Mouse (Mus musculus): Measurements from ENCODE around the gene Rps25.
A peak's percentile ranks its signal among the peaks of the same experiment; 100 is the strongest.
"Not testable (repeated sequence)": the region's sequence is repeated elsewhere in the genome, so short reads cannot be mapped to it uniquely, and the experiment has no call there.

Gene Rps25

GRCm38 (mm10) chr9:44405011-44405410 is 1.9 kb upstream of the Rps25 start:
- no peak for DNase-seq (ENCODE audit: low spot score)

- DNase-seq (ENCODE audit: low spot score): no peak
Observed at GRCm38 (mm10) chr9:44407752-44408097, 786 bp downstream of the Rps25 start.

- not testable (repeated sequence) for DNase-seq (ENCODE audit: low spot score)
Observed at GRCm38 (mm10) chr9:44408693-44409092, 1.8 kb downstream of the Rps25 start.

GRCm38 (mm10) chr9:44410647-44411336 is 3.9 kb downstream of the Rps25 start:
- no peak for DNase-seq (ENCODE audit: low spot score)

- DNase-seq (ENCODE audit: low spot score): no peak
Observed at GRCm38 (mm10) chr9:44411601-44412130, 4.7 kb downstream of the Rps25 start.

GRCm38 (mm10) chr9:44412306-44412705 is 5.4 kb downstream of the Rps25 start:
- DNase-seq (ENCODE audit: low spot score): no peak

- no peak for DNase-seq (ENCODE audit: low spot score)
Observed at GRCm38 (mm10) chr9:44412781-44413180, 5.8 kb downstream of the Rps25 start.

GRCm38 (mm10) chr9:44417156-44417891 is 10.4 kb downstream of the Rps25 start:
- no peak for DNase-seq (ENCODE audit: low spot score)

GRCm38 (mm10) chr9:44417892-44418363 is 11.0 kb downstream of the Rps25 start:
- peak; percentile 86 for DNase-seq (ENCODE audit: low spot score)

- DNase-seq (ENCODE audit: low spot score): no peak
Observed at GRCm38 (mm10) chr9:44418519-44419385, 11.8 kb downstream of the Rps25 start, which contains the start of gene Ccdc84. Ccdc84 (minus strand) TSS chr9:44418569.

- not testable (repeated sequence) for DNase-seq (ENCODE audit: low spot score)
Observed at GRCm38 (mm10) chr9:44419730-44420129, 12.8 kb downstream of the Rps25 start.

- no peak for DNase-seq (ENCODE audit: low spot score)
Observed at GRCm38 (mm10) chr9:44420280-44420898, 13.4 kb downstream of the Rps25 start.

- no peak for DNase-seq (ENCODE audit: low spot score)
Observed at GRCm38 (mm10) chr9:44423576-44423975, 16.6 kb downstream of the Rps25 start.

GRCm38 (mm10) chr9:44432577-44433185 is 25.7 kb downstream of the Rps25 start:
- no peak for DNase-seq (ENCODE audit: low spot score)

GRCm38 (mm10) chr9:44435747-44436146 is 28.8 kb downstream of the Rps25 start:
- no peak for DNase-seq (ENCODE audit: low spot score)

- DNase-seq (ENCODE audit: low spot score): no peak
Observed at GRCm38 (mm10) chr9:44440961-44441360, 34.0 kb downstream of the Rps25 start, which contains the start of gene Foxr1. Foxr1 (minus strand) TSS chr9:44441136.

GRCm38 (mm10) chr9:44444402-44445025 is 37.6 kb downstream of the Rps25 start:
- not testable (repeated sequence) for DNase-seq (ENCODE audit: low spot score)

- DNase-seq (ENCODE audit: low spot score): no peak
Observed at GRCm38 (mm10) chr9:44450387-44450786, 43.4 kb downstream of the Rps25 start.

GRCm38 (mm10) chr9:44454132-44454890 is 47.4 kb downstream of the Rps25 start:
- peak; percentile 69 for DNase-seq (ENCODE audit: low spot score)

- no peak for DNase-seq (ENCODE audit: low spot score)
Observed at GRCm38 (mm10) chr9:44454891-44455220, 47.9 kb downstream of the Rps25 start, which contains the start of gene Upk2. Upk2 (minus strand) TSS chr9:44454976.
